Mouse (Mus musculus) intestine, postnatal 0 days (tissue): ENCODE measurements at regions not wholly inside any gene's neighbourhood (a gene's known extent, or its start where the extent isn't known, plus 50 kb on each side); places are given as distances from the start of the nearest gene placed in this dataset.

Experiments used
- ATAC-seq: fragments of 200-750 bp; cut with Nextera tagmentation; 2 replicates; pipeline ENCODE4 v1.8.0; 2017; ENCODE audit warnings: mild to moderate bottlenecking, moderate TSS enrichment, moderate library complexity
- H3K27ac ChIP-seq: fragments of 300-500 bp; sonication (generic); 2 replicates; pipeline ENCODE4 v1.5.1; 2014; ENCODE audit warnings: mild to moderate bottlenecking, low read depth, low read length, moderate library complexity
- H3K27me3 ChIP-seq: fragments of 300-500 bp; sonication (generic); replicated peaks from 2 replicates; pipeline ENCODE4 v1.6.1; 2014; ENCODE audit warnings: low read length, mixed read lengths; ENCODE audit not compliant: control insufficient read depth, insufficient read depth
- H3K36me3 ChIP-seq: fragments of 300-500 bp; sonication (generic); 2 replicates; pipeline ENCODE4 v1.6.1; 2014; ENCODE audit warnings: mild to moderate bottlenecking, moderate library complexity; ENCODE audit not compliant: control insufficient read depth, insufficient read depth
- H3K4me1 ChIP-seq: fragments of 300-500 bp; sonication (generic); replicated peaks from 2 replicates; pipeline ENCODE4 v1.6.1; 2014; ENCODE audit warnings: antibody characterized with exemption, low read length, mixed read lengths; ENCODE audit not compliant: control insufficient read depth, insufficient read depth
- H3K4me2 ChIP-seq: fragments of 300-500 bp; sonication (generic); replicated peaks from 2 replicates; pipeline ENCODE4 v1.6.1; 2014; ENCODE audit warnings: low read depth, mild to moderate bottlenecking, moderate library complexity
- H3K4me3 ChIP-seq: fragments of 300-500 bp; sonication (generic); 2 replicates; pipeline ENCODE4 v1.5.1; 2014; ENCODE audit warnings: low read depth, low read length
- H3K9ac ChIP-seq: fragments of 300-500 bp; sonication (generic); 2 replicates; pipeline ENCODE4 v1.6.1; 2014; ENCODE audit warnings: mild to moderate bottlenecking, low read depth, low read length
- H3K9me3 ChIP-seq: fragments of 300-500 bp; sonication (generic); 2 replicates; pipeline ENCODE4 v1.6.1; 2016; ENCODE audit warnings: mixed run types; ENCODE audit not compliant: control insufficient read depth
- CTCF ChIP-seq: sonication (generic); IDR thresholded peaks from 2 replicates; pipeline ENCODE4 v1.5.1; 2016; ENCODE audit warnings: low read depth, mild to moderate bottlenecking, control low read depth, antibody characterized with exemption, moderate library complexity
- WGBS: fragments of 180-500 bp; shearing (Covaris S2); extraction: QIAGEN DNeasy Blood & Tissue Kit; methylation state at CpG from one replicate; pipeline ENCODE4 v1.1.7; 2014; 5-methylcytosine and 5-hydroxymethylcytosine counted together

- WGBS, result 76% methylated on average over 2 of the region's 2 CpGs
Measured at GRCm38 (mm10) chr1:39123813-39124146, 69.8 kb upstream of the Npas2 start.

GRCm38 (mm10) chr1:39134521-39134920 is 59.0 kb upstream of the Npas2 start:
- no peak overlapping the region for H3K27ac ChIP-seq
- no peak for ATAC-seq
- H3K4me3 ChIP-seq, result no peak overlapping the region
- 67% methylated on average over 2 of the region's 2 CpGs for WGBS
- no peak for TF ChIP-seq CTCF
- no peaks in the 10 kb centered on the region for H3K36me3 ChIP-seq
- no peak overlapping the region for H3K4me2 ChIP-seq
- H3K4me1 ChIP-seq, result no peaks in the 10 kb centered on the region
- H3K9me3 ChIP-seq, result no peaks in the 10 kb centered on the region
- no peaks in the 10 kb centered on the region for H3K27me3 ChIP-seq
- H3K9ac ChIP-seq, result no peak overlapping the region

More at GRCm38 (mm10) chr1:39123813-39124146, 69.8 kb upstream of the Npas2 start:
- Histone ChIP-seq H3K4me3 (no peak overlapping the region), H3K27ac (no peak overlapping the region), H3K9ac (no peak overlapping the region), H3K9me3 (no peaks in the 10 kb centered on the region), H3K4me2 (no peak overlapping the region), H3K4me1 (no peaks in the 10 kb centered on the region), H3K36me3 (no peaks in the 10 kb centered on the region), H3K27me3 (no peaks in the 10 kb centered on the region)
- no peak for ATAC-seq
- no peak for TF ChIP-seq CTCF

- no peak for TF ChIP-seq CTCF
- no peaks in the 10 kb centered on the region for H3K27me3 ChIP-seq
- 80% methylated on average over 2 of the region's 2 CpGs for WGBS
- no peak for ATAC-seq
- no peaks in the 10 kb centered on the region for H3K9me3 ChIP-seq
- H3K4me1 ChIP-seq, result no peaks in the 10 kb centered on the region
- no peak overlapping the region for H3K27ac ChIP-seq
- H3K9ac ChIP-seq, result no peak overlapping the region
- H3K4me3 ChIP-seq, result no peak overlapping the region
- H3K4me2 ChIP-seq, result no peak overlapping the region
- no peaks in the 10 kb centered on the region for H3K36me3 ChIP-seq
Measured at GRCm38 (mm10) chr1:39143054-39143453, 50.5 kb upstream of the Npas2 start.

- Histone ChIP-seq H3K27me3 (no peaks in the 10 kb centered on the region), H3K9me3 (no peaks in the 10 kb centered on the region), H3K4me3 (no peak overlapping the region), H3K9ac (no peak overlapping the region), H3K27ac (no peak overlapping the region), H3K4me1 (no peaks in the 10 kb centered on the region), H3K4me2 (no peak overlapping the region), H3K36me3 (no peaks in the 10 kb centered on the region)
- TF ChIP-seq CTCF, result no peak
- ATAC-seq, result peak; percentile 54
- WGBS, result 76% methylated on average over 5 of the region's 5 CpGs
Measured at GRCm38 (mm10) chr1:39143626-39144025, 49.9 kb upstream of the Npas2 start.
